Mouse (Mus musculus) forebrain, embryonic 11.5 days (tissue): ENCODE measurements at regions not wholly inside any gene's neighbourhood (a gene's known extent, or its start where the extent isn't known, plus 50 kb on each side); places are given as distances from the start of the nearest gene placed in this dataset.
A peak's percentile ranks its signal among the peaks of the same experiment; 100 is the strongest.

Experiments
- ATAC-seq: fragments of 200-750 bp; cut with Nextera tagmentation; replicated peaks from 2 replicates; pipeline ENCODE4 v1.8.0; 2017; ENCODE audit warnings: moderate TSS enrichment; ENCODE audit not compliant: low FRiP score
- DNase-seq: peaks from one replicate; pipeline ENCODE4 v3.0.0-alpha.2; 2017; ENCODE audit warnings: low spot score
- H3K27ac ChIP-seq: fragments of 300-500 bp; sonication (generic); 2 replicates; pipeline ENCODE4 v1.5.1; 2014; ENCODE audit warnings: low read depth, low read length
- H3K27me3 ChIP-seq: fragments of 300-500 bp; sonication (generic); 2 replicates; pipeline ENCODE4 v1.6.1; 2014; ENCODE audit warnings: mild to moderate bottlenecking, low read length, mixed read lengths; ENCODE audit not compliant: control insufficient read depth, insufficient read depth
- H3K36me3 ChIP-seq: fragments of 300-500 bp; sonication (generic); 2 replicates; pipeline ENCODE4 v1.6.1; 2014; ENCODE audit warnings: mild to moderate bottlenecking, low read length, moderate library complexity, mixed read lengths; ENCODE audit not compliant: control insufficient read depth, insufficient read depth
- H3K4me1 ChIP-seq: fragments of 300-500 bp; sonication (generic); replicated peaks from 2 replicates; pipeline ENCODE4 v1.6.1; 2014; ENCODE audit warnings: low read length, mixed read lengths; ENCODE audit not compliant: control insufficient read depth, insufficient read depth
- H3K4me2 ChIP-seq: fragments of 300-500 bp; sonication (generic); 2 replicates; pipeline ENCODE4 v1.6.1; 2014; ENCODE audit warnings: low read depth, mild to moderate bottlenecking, low read length, moderate library complexity, mixed read lengths; ENCODE audit not compliant: severe bottlenecking
- H3K4me3 ChIP-seq: fragments of 300-500 bp; sonication (generic); 2 replicates; pipeline ENCODE4 v1.5.1; 2014; ENCODE audit warnings: low read depth, low read length
- H3K9ac ChIP-seq: fragments of 300-500 bp; sonication (generic); 2 replicates; pipeline ENCODE4 v1.6.1; 2014; ENCODE audit warnings: low read length
- H3K9me3 ChIP-seq: fragments of 300-500 bp; sonication (generic); 2 replicates; pipeline ENCODE4 v1.6.1; 2016; ENCODE audit warnings: low read length, mixed read lengths; ENCODE audit not compliant: control insufficient read depth
- WGBS: fragments of 180-500 bp; shearing (Covaris S2); extraction: QIAGEN DNeasy Blood & Tissue Kit; methylation state at CpG from one replicate; pipeline ENCODE4 v1.1.7; 2014; 5-methylcytosine and 5-hydroxymethylcytosine counted together

DNA sequence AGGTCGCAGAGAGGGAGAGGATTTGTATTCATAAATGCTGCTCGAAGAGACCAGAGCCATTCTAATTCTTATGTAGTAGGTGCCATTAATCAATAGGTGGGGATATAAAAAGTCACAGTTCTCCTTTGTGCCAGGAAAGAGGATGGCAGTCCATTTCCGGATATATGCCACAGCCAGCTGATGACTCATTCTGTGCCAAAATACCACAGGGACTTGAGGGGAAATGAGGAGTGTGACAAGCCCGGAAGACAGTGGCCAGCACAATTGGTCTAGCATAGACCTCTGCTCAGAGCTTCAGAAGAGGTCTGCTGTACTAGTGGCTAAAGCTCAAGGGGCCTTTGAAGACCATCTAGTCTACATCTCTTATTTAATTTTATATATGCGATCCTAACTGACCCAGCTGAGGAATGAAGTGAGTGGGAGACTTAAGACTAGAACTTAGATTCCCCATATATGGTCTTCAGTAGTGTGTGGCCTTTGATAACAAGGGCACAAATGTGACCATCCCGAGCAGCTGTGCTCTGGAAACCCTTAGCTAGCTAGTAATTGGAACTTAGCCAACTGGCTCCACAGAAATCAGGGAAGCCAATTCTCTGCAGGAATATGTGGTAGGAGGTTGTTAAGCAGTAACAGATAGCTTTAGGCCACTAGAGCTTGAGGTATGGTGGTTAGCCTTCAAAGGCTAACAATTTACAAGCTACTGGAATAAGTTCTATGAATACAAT, 594.4 kb upstream of the Kif18a start:
- Histone ChIP-seq H3K4me1 (no peaks in the 10 kb centered on the region), H3K27ac (no peak overlapping the region), H3K4me3 (no peak overlapping the region), H3K27me3 (no peaks in the 10 kb centered on the region), H3K9ac (no peak overlapping the region), H3K36me3 (no peaks in the 10 kb centered on the region), H3K9me3 (no peaks in the 10 kb centered on the region), H3K4me2 (no peak overlapping the region)
- DNase-seq (no peak), ATAC-seq (no peak)
- WGBS: 85% methylated on average over 6 of the region's 6 CpGs

DNA sequence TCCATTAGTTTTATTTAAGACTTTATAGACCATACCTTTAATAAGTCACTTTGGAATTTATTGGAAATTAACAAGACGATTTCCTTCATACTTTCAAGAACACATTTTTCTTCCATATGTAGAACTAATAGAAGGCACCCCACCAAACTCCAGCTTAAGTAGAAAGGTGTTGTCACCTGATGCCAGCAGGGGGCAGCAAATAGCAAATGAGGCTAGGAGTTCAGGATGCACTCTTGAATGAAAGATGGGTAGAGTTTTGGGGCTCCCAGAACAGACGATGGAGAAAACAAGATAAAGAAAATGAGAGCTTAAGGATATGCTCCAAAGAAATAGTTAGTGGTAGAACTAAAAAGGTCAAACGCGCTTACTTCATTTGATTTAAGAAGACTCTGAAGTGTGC, 590.4 kb upstream of the Kif18a start:
- no peaks in the 10 kb centered on the region for H3K36me3 ChIP-seq
- H3K4me1 ChIP-seq: no peaks in the 10 kb centered on the region
- peak; percentile 56; the same call in 1 of the 2 replicates for ATAC-seq
- H3K9me3 ChIP-seq: no peaks in the 10 kb centered on the region
- H3K27ac ChIP-seq: no peak overlapping the region
- 57% methylated on average over 4 of the region's 4 CpGs for WGBS
- H3K9ac ChIP-seq: no peak overlapping the region
- no peaks in the 10 kb centered on the region for H3K27me3 ChIP-seq
- peak; percentile 72 for DNase-seq
- no peak overlapping the region for H3K4me2 ChIP-seq
- H3K4me3 ChIP-seq: no peak overlapping the region

DNA sequence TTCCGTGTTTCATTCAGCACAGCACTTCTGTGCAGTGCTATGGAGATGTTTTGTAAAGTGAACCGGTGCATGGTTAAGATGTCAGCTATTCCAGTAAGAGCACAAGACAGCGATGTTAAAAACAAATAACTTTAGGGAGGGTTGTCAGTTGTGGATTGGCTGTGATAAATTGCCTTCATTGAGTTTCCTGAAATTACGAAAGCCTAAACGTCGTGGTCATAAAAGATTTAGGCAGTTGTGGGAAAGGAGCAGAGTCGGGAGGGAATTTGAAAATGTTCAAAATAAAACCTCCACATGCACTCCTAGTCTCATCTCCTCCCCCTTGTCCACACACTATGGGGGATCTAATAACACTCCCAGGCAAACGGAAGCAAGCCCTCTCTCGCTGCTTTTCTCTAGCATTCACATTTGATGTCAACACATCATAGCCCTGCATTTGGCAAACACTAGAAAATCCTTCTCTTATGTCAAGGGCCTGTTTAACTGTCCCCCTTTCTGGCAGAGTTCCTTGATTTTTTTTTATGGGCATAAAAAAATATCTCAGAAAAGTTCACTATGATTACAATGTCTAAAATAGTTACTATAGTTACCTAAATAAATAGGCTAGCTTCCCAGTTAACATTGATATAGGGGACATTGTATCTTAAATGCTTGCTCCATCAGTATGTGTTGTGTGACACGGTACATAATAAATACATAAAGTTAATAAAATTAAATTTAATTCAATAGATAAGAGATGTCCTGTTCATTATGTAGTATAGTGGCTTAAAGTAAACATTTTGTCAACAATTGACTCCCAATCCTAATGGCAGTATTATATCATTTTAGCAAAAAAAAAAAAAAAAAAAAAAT, 589.2 kb upstream of the Kif18a start:
- 75% methylated on average over 10 of the region's 10 CpGs for WGBS
- Histone ChIP-seq H3K27me3 (no peaks in the 10 kb centered on the region), H3K9me3 (no peaks in the 10 kb centered on the region), H3K4me2 (no peak overlapping the region), H3K27ac (no peak overlapping the region), H3K4me1 (no peaks in the 10 kb centered on the region), H3K9ac (no peak overlapping the region), H3K36me3 (no peaks in the 10 kb centered on the region), H3K4me3 (no peak overlapping the region)
- no peak for DNase-seq
- no peak for ATAC-seq

DNA sequence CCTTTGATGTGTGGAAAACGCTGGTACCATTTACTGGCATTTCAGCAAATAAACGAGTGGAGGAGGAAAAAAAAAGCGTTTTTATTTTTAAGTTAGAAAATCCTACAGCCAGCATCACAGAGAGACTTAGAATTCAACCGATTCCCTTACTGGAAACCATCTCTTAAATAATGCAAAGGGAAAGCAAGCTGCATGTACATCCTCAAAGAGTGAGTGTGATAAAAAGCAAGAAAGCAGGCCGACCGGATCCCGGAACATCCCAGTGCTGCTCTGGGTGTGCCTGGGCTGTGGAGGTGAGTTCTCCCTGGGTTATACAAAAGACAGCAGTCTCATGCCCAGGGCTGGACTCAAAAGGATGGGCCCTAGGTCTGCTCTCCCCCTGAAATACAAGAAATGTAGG, 579.2 kb upstream of the Kif18a start:
- DNase-seq: no peak
- 75% methylated on average over 7 of the region's 7 CpGs for WGBS
- H3K9me3 ChIP-seq: no peaks in the 10 kb centered on the region

DNA sequence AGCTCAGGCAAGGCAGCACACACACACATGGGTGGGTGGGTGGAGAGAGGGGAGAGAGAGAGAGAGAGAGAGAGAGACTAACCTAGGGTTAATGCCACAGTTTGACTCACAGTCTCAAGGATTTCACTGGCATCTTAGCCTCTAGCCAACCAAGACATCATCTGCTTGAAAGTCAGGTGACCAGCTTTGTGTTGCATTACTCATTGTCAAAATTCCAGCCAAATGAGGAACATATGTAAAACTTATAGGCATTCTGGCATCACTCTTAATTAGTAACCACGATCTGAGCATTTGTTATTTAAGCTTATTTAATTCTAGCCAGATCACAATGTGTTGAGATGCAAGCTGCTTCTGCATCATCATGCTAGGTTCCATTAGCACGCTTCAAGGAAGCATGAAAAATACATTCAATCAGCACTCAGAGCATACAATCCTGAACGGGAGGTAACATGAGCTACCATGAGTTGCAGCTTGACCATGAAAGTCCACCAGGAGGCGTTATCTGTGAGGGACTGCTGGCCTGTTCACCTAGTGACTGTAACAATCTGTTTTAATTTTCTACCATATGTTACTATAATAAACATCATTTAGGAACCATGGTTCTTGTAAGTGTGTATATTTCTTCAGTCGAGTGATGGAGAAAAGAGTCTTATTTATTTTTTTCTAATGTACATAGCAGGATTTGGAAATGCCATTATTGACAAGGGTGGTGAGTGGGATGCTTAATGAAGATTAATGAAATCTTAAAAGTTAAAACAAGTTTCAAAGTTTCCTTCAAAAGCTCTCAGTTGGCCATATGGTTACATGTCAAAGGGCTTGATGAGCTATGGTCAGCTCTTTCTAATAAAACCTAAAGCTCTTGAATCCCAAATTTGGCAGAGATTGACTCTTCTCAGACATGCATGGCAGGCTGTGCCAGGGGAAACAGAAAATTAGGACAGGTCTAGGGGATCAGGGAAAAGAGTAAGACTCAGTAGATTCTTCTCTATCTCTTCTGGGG, 572.4 kb upstream of the Kif18a start:
- WGBS: 83% methylated on average over 5 of the region's 5 CpGs
- H3K9ac ChIP-seq: no peak overlapping the region
- no peak for ATAC-seq
- no peak overlapping the region for H3K4me3 ChIP-seq
- H3K27ac ChIP-seq: no peak overlapping the region
- no peaks in the 10 kb centered on the region for H3K27me3 ChIP-seq
- H3K4me1 ChIP-seq: no peaks in the 10 kb centered on the region
- H3K4me2 ChIP-seq: no peak overlapping the region
- H3K9me3 ChIP-seq: no peaks in the 10 kb centered on the region
- no peak for DNase-seq
- no peaks in the 10 kb centered on the region for H3K36me3 ChIP-seq

More for the DNA sequence above, 579.2 kb upstream of the Kif18a start:
- Histone ChIP-seq H3K36me3 (no peaks in the 10 kb centered on the region), H3K27ac (no peak overlapping the region), H3K4me2 (no peak overlapping the region), H3K27me3 (no peaks in the 10 kb centered on the region), H3K4me1 (no peaks in the 10 kb centered on the region), H3K4me3 (no peak overlapping the region), H3K9ac (no peak overlapping the region)
- ATAC-seq: no peak

DNA sequence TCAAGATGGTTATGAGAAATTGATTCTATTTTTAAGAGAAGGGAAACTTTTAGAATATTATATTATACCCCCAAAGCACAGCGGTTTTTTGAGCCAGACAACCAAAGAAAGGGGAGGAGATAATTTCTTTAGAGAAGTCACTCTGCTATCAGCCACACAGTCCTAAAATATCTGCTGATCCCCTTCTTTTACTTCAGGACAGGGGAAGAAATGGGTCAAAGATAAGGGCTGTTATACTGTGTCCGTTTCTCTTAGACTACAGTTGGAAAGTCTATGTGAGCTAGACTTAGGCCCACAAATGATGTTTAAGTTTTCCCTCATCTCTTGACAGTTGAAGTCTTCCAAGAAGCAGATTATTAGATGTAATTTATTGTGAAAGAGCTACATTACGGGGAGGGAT, 538.5 kb upstream of the Kif18a start:
- no peaks in the 10 kb centered on the region for H3K27me3 ChIP-seq
- H3K36me3 ChIP-seq: no peaks in the 10 kb centered on the region
- H3K27ac ChIP-seq: no peak overlapping the region
- H3K9me3 ChIP-seq: no peaks in the 10 kb centered on the region
- 87% methylated on average over 3 of the region's 3 CpGs for WGBS
- H3K9ac ChIP-seq: no peak overlapping the region
- H3K4me3 ChIP-seq: no peak overlapping the region
- no peak overlapping the region for H3K4me2 ChIP-seq
- DNase-seq (no peak), ATAC-seq (no peak)
- H3K4me1 ChIP-seq: no peaks in the 10 kb centered on the region

DNA sequence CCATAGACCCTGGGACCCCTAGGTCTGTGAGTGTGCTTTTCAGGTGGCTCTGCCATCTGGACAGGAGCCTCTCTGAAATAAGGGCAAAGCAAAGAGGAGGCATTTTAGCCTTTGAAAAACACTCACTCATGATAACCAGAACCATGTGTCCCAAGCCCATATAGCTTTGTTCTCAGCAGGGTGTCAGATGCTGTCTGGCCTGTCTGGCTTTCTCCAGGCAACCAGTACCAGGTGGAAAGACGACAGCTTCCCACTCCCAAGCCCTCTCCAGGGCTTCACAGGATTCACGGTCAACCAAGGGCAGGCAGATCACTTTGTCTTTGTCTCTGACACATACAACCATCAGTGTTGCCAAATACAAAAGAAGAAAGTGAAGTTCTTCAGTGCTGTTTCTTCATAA, 537.0 kb upstream of the Kif18a start:
- 67% methylated on average over 2 of the region's 2 CpGs for WGBS
- no peak for DNase-seq
- Histone ChIP-seq H3K4me2 (no peak overlapping the region), H3K4me1 (no peaks in the 10 kb centered on the region), H3K9me3 (no peaks in the 10 kb centered on the region), H3K27me3 (no peaks in the 10 kb centered on the region), H3K9ac (no peak overlapping the region), H3K4me3 (no peak overlapping the region), H3K36me3 (no peaks in the 10 kb centered on the region), H3K27ac (no peak overlapping the region)
- ATAC-seq: no peak

DNA sequence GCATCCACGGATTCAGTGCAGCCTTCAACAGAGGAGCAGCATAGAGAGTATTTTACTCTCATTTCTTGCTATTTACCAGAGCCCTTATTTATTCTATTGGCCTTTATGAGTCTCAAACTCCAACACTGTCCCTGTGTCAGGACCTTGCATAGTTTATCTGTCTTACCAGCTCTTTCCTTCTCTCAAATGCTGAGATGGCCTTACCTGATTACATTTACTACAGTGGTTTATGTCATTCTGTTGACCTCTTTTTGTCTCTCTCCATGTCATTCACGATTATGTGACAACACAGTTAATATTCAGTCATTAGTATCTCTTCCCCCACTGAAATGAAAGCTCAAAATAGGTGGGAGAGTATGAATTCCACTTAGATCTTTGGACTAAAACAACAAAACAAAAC, 535.7 kb upstream of the Kif18a start:
- Histone ChIP-seq H3K27me3 (no peaks in the 10 kb centered on the region), H3K27ac (no peak overlapping the region), H3K9ac (no peak overlapping the region), H3K4me2 (no peak overlapping the region), H3K4me1 (no peaks in the 10 kb centered on the region), H3K4me3 (no peak overlapping the region), H3K9me3 (no peaks in the 10 kb centered on the region), H3K36me3 (no peaks in the 10 kb centered on the region)
- ATAC-seq (no peak), DNase-seq (no peak)
- WGBS: 86% methylated on average over 2 of the region's 2 CpGs
